Mouse (Mus musculus) thymus, postnatal 10 days (tissue): ENCODE measurements at regions not wholly inside any gene's neighbourhood (a gene's known extent, or its start where the extent isn't known, plus 50 kb on each side); places are given as distances from the start of the nearest gene placed in this dataset.
"Not testable (repeated sequence)": the region's sequence is repeated elsewhere in the genome, so short reads cannot be mapped to it uniquely, and the experiment has no call there.

ENCODE experiments used
- DNase-seq, 2 experiments: peaks; one replicate each; pipeline ENCODE4 v3.0.0; 2021; ENCODE audit warnings: low spot score in 2 of 2

DNA sequence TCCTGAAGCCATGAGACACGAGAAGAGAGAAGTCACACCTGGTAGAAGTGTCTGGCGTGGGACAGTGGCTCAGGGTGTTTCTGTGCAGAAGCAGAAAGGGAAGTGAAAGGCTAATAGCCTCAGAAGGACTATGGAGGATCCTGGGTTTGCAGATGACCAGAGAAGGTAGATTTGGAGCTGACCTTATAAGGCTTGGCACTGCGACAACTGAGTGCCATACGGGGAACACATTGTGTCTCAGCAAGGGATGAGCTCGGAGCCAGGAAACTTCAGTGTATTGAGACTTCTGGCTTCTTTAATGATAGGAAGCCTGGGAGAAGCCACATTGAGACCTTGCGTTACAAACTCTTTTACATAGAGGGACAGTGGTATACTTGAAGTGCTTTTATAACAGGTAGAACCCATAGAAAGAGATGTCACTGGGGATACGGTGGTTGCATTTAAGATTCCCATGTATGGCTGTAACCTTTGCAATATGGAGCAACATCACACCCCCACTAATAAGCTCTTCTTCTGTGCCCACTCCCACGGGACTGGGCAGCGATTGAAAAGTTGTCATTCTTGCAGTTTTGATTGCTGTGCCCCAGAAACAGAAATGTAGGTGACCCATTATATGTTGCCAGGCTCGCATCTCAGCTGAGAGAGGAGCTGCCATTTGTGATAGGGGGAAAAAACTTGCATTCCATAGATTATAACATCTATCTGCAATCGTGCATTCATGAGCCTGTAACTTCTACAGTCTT, 61.8 kb upstream of the Dync1i1 start:
- no peak for DNase-seq

DNA sequence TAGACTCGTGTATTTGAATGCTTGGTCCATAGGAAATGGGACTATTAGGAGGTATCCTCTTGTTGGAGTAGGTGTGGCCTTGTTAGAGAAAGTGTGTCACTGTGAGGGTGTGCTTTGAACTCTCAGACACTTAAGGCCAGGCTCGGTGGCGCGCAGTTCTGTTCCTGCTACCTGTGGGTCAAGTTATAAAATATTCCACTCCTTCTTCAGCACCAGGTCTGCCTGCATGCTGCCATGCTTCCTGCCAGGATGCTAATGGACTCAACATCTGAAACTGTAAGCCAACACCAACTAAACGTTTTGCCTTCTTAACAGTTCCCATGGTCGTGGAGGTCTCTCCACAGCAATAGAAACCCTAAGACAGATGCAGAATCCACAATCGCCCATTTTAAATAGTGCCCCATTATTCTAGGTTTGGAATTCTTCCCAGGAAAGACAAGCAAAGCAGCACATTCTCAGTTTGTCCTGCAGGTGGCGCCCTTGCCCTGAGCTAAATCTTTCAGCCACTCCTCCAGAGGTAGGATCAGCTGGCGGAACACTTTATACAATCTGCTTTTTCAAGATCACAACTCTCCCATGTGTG, 80.2 kb upstream of the Dync1i1 start:
- DNase-seq: no peak

- DNase-seq: no peak
Measured at GRCm38 (mm10) chr6:5634222-5634621, 91.2 kb upstream of the Dync1i1 start.

DNA sequence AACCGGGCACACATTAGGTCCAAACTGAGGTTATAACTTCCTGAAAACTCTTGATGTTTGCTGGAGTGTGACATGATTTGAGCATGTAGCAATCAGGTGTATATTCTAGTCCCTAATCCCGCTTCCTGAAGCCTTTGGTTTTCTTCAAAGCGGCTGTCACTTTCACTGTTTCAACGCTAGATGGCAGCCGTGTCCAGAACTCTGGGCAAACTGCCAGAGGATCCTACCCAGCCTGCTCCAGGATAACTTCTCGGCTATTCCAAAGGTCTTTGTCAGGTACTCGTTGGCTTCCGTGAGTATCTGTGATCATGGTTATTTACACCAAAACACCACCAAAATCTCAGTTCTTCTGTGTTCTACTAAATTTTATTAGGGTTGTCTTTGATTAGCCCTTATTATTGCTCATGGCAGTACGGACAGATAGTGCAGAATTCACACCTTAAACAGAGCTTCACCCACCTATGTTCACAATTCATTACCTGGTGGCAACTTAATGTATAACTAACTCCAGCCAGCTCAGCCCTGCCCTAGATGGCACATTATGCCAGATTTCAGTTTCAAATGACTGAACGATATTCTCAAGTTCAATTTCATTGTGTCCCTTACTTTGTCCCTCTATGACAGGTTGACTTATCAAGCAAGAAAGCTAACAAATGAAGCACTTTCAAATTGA, 92.3 kb upstream of the Dync1i1 start:
- peak in 1 of 2 experiments; percentile 15 for DNase-seq

DNA sequence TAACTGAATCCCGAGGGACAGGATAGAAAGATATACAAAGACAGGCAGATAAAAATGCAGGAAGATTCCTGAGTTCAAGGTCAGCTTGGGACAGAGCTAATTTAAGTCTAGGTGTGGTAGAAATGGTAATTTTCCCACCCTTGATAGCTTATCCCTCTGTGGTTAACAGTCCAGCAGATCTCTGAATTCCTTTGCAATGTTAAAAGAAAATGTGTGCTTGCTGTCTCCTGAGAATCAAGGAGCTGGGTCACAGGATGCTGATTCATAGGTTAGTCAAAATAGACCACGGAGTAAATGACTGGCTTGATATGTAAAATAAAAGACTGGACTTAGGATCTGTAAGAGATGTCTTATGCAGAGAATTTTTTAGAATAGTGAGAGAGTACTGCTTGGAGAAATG, 101.4 kb upstream of the Dync1i1 start:
- DNase-seq: no peak

DNA sequence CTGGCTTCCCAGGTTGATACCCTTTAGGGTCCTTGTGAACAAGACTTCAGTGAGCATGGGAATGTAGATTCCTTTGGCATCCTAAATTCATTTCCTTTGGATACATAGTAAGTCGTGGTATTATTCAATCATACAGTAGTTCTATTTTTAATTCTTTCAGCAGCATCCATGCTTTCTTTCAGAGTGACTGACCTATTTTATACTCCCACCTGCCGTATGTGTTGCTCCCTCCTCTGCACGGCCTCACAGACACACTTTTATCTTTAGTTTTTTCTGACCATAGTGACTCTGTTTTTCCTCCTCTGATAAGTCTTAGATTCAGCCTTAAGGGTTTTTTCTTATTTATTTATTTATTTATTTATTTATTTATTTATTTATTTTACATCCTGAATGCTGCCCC, 103.9 kb upstream of the Dync1i1 start:
- DNase-seq: no peak

DNA sequence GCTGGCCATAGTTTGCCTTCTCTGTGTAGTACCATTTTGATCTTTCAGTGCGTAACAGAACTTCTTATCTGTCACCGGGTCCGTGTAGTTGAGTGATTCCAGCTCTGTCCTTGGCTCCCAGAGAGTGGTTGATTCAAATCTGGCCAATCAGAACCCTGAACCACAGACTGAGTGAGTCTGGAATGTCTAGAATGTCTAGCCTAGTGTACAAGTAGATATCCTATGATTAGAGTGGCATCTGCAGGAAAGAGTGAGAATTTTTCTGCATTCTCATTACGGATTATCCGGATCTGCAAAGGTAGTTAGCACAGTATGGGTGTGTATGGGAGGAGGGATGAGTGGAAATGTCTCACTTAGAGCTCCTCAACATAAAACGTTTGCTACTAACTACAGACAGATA, 97.9 kb upstream of the Pdk4 start:
- no peak for DNase-seq

DNA sequence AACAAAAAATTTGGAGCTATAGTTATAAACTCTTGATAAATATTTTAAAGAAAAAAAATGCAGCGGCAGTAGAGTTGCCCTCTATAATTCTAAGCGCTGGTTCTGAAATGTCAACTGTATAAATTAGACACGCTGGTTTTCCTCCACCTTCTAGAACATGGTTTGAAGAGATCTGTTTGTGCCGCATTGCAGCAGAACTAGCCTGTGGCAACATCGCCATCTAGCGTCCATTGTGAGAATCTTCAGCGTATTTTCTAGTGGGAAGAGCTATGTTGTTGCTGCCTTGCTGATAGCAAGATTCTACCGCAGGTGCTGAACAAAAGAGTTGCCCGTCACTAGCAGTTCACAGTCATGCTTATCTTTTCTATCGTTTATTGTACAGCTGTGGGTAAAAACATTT, 93.5 kb upstream of the Pdk4 start:
- peak; percentile 20 to 64 for DNase-seq

DNA sequence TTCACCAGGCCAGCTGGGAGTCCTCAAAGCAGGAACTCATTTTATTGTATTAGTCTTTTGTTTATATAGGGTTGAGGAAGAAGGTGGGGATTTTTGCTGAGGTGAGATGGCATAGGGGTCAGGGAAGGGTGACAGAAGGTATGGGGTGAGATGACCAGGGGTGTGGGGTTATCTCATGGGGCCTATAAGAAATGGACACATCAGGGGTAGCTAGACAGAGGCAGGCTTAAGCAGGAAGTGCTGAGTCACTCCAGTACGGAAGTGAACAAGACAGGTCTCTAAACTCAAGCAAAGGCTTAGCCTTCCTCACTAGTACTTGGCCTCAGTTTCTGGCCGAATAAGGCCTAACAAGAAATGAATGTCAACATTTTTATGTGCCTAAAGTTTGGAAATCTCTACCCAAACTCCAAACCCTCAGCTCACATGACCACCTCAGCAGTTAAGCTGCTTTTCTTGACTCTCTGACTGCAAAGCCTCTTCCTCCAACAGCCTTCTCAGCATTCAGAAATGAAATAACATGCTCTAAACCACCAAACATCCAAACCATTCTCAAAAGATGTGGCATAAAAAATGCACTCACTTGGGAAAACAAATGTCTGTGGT, 86.9 kb upstream of the Pdk4 start:
- no peak for DNase-seq

GRCm38 (mm10) chr6:5576891-5577290, 80.8 kb upstream of the Pdk4 start:
- not testable (repeated sequence) for DNase-seq

DNA sequence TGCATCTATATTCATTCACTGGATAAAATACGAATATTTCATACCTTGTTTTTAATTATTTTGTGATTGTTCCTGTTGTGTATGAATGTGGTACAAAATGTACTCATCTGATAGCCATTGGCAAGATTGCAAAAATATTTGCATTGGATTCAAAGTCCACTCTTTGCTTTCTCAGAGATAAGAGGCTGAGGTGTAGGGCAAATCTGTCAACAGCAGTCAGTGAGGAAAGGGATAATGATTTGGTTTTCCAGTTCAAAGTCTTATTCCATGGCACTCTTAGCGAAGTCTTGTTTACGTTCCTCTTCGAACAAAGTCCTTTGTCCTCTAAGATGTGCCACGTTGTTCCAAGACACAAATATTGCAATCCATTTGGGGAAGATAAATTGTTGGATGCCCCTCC, 70.5 kb upstream of the Pdk4 start:
- no peak for DNase-seq

- no peak for DNase-seq
Measured at GRCm38 (mm10) chr6:5565049-5565448, 68.9 kb upstream of the Pdk4 start.

DNA sequence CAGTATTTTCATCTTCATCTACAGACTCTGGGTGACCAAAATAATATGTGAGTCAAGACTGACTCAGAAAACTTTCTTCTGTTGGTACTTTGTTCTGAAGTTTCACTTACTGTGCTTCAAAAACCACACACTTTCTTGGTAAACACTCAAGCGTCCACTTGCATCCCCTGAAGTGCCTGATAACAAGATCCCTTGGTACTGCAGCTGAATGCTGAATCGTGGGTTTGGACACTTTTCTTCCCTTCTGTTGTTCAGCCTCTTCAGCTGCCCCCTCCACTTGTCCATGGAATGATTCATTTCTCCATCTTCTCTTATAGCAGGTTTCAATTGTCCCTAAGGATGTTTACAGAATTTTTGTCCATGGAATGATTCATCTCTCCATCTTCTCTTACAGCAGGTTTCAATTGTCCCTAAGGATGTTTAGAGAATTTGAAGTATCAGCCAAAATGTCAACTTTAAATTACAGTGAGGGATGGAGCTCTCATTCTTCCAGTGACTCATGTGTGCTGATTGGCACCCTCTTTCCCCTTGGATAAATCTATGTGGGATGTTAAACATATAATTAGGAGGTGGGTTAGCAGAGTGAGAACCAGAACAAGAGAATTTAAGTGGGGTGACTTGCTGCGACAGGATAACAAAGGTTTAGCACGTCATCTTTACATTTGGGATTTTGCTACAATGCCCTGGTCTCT, 57.7 kb upstream of the Pdk4 start:
- no peak for DNase-seq

- DNase-seq: no peak
Measured at GRCm38 (mm10) chr6:5550067-5550466, 54.0 kb upstream of the Pdk4 start.
